Mouse (Mus musculus) kidney, embryonic 14.5 days (tissue): ENCODE measurements at regions not wholly inside any gene's neighbourhood (a gene's known extent, or its start where the extent isn't known, plus 50 kb on each side); places are given as distances from the start of the nearest gene placed in this dataset.

ENCODE experiments used
- ATAC-seq: fragments of 200-750 bp; cut with Nextera tagmentation; 2 replicates; pipeline ENCODE4 v1.8.0; 2017; ENCODE audit warnings: moderate number of reproducible peaks, mild to moderate bottlenecking, moderate TSS enrichment, moderate library complexity; ENCODE audit not compliant: low FRiP score, low TSS enrichment
- H3K27ac ChIP-seq: fragments of 300-500 bp; sonication (generic); 2 replicates; pipeline ENCODE4 v1.5.1; 2014; ENCODE audit warnings: low read depth, mild to moderate bottlenecking, low read length, moderate library complexity, mixed read lengths
- H3K27me3 ChIP-seq: fragments of 300-500 bp; sonication (generic); 2 replicates; pipeline ENCODE4 v1.6.1; 2014; ENCODE audit warnings: mild to moderate bottlenecking, low read length; ENCODE audit not compliant: control insufficient read depth, insufficient read depth
- H3K36me3 ChIP-seq: fragments of 300-500 bp; sonication (generic); 2 replicates; pipeline ENCODE4 v1.6.1; 2014; ENCODE audit warnings: low read length, mixed read lengths; ENCODE audit not compliant: control insufficient read depth, insufficient read depth
- H3K4me1 ChIP-seq: fragments of 300-500 bp; sonication (generic); 2 replicates; pipeline ENCODE4 v1.6.1; 2014; ENCODE audit warnings: low read length, mixed read lengths; ENCODE audit not compliant: control insufficient read depth, insufficient read depth
- H3K4me2 ChIP-seq: fragments of 300-500 bp; sonication (generic); replicated peaks from 2 replicates; pipeline ENCODE4 v1.6.1; 2014; ENCODE audit warnings: low read depth, mild to moderate bottlenecking, low read length
- H3K4me3 ChIP-seq: fragments of 300-500 bp; sonication (generic); 2 replicates; pipeline ENCODE4 v1.5.1; 2014; ENCODE audit warnings: mild to moderate bottlenecking, low read length
- H3K9ac ChIP-seq: fragments of 300-500 bp; sonication (generic); 2 replicates; pipeline ENCODE4 v1.6.1; 2014; ENCODE audit warnings: low read depth, mild to moderate bottlenecking, low read length, moderate library complexity
- H3K9me3 ChIP-seq: fragments of 300-500 bp; sonication (generic); 2 replicates; pipeline ENCODE4 v1.6.1; 2016; ENCODE audit warnings: low read length; ENCODE audit not compliant: control insufficient read depth
- WGBS: fragments of 180-500 bp; shearing (Covaris S2); extraction: QIAGEN DNeasy Blood & Tissue Kit; methylation state at CpG from one replicate; pipeline ENCODE4 v1.1.7; 2014; 5-methylcytosine and 5-hydroxymethylcytosine counted together

DNA sequence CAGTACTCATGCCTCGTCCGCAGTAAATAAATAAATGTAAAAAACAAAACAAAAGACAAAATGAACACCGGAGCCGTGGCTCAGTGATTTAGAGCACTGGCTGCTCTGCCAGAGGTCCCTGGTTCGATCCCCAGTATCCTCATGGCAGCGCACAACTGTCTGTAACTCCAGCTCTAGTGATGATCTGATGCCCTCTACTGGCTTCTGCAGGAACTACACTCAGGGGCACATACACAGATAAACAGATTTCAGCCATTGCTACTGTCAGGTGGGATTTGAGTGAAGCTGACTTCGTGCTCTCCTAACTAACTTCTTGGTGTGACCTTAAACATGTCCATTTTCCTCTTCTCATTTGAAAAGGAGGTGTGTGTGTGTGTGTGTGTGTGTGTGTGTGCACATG lies 82.8 kb upstream of the Vrk1 start:
- Histone ChIP-seq H3K27me3 (no peaks in the 10 kb centered on the region), H3K27ac (no peak overlapping the region), H3K9me3 (peaks cover 3% of the 10 kb centered on the region; the same call in 1 of the 2 replicates), H3K4me3 (no peak overlapping the region), H3K9ac (no peak overlapping the region), H3K4me2 (no peak overlapping the region), H3K4me1 (no peaks in the 10 kb centered on the region), H3K36me3 (no peaks in the 10 kb centered on the region)
- WGBS = 93% methylated on average over 7 of the region's 7 CpGs
- ATAC-seq = no peak

- H3K27me3 ChIP-seq = no peaks in the 10 kb centered on the region
- 43% methylated on average over 12 of the region's 12 CpGs for WGBS
- ATAC-seq = no peak
- H3K27ac ChIP-seq = no peak overlapping the region
- H3K9me3 ChIP-seq = no peaks in the 10 kb centered on the region
- H3K9ac ChIP-seq = no peak overlapping the region
- H3K4me1 ChIP-seq = no peaks in the 10 kb centered on the region
- H3K36me3 ChIP-seq = no peaks in the 10 kb centered on the region
- H3K4me2 ChIP-seq = no peak overlapping the region
- H3K4me3 ChIP-seq = no peak overlapping the region
Observed at GRCm38 (mm10) chr12:105929456-105929921, 80.5 kb upstream of the Vrk1 start.

DNA sequence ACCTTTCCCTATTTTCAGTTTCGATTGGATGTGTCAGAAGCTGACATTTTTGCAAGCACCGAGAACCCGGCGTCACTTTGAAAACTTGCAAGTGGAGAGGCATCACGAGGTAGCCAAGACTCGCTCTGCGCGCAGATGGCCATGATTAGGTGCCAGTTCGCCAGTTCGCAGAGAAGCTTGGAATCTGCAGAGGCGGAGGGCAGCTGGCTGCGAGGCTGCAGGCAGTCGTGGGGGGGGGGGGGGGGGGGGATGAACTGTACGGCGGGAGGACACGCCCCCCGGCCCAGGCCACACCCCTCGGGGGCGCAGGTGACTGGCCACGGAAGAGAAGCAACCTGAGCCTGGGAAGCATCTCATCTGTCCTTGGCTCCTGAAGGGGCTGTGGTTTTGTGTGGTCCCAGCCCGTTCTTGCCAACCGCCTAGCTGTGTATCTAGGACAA lies 74.6 kb upstream of the Vrk1 start:
- no peaks in the 10 kb centered on the region for H3K4me1 ChIP-seq
- peak overlapping the region; percentile 40 for H3K4me2 ChIP-seq
- peak overlapping the region; percentile 15 for H3K4me3 ChIP-seq
- WGBS = 4% methylated on average over 18 of the region's 22 CpGs
- H3K9ac ChIP-seq = no peak overlapping the region
- no peak overlapping the region for H3K27ac ChIP-seq
- peaks cover 5% of the 10 kb centered on the region; the same call in 1 of the 2 replicates for H3K27me3 ChIP-seq
- H3K36me3 ChIP-seq = no peaks in the 10 kb centered on the region
- no peaks in the 10 kb centered on the region for H3K9me3 ChIP-seq
- ATAC-seq = 0 out of 2 replicates have a peak, but pooled peaks have one; percentile 52

DNA sequence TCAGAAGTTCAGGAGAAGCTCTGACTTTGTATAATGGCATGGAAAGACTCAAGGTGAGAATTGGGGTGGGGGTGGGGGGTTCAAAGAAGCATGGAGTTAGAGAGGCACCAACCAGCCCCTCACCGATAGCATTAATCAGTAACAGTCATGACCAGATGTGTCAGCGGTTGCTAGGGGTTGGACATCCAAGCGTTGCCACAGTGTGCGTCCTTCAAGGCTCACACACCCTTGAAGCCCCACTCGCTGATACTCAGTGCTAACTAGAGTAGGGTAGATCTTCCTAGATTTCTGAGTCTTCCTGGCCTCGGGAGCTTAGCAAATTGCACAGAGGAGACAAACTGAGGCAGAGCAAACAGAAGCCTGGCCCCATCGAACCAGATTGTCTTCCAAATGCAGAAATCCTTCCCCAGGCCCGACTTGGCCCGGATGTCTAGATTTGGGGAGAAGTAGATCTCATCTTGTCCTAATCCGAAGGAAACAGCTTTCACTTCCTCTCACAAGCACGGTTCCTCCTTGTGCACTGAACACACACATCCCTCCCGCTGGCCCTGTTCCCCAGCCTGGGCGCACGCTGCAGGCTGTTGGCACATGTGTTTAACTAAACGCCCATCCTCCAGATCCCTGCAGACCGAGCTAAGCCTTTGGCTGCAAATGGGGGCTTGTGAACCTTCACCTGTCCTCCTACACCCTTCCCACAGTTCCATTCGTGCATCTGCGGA lies 73.1 kb upstream of the Vrk1 start:
- ATAC-seq = no peak
- Histone ChIP-seq H3K36me3 (no peaks in the 10 kb centered on the region), H3K9me3 (no peaks in the 10 kb centered on the region), H3K4me3 (no peak overlapping the region), H3K4me2 (no peak overlapping the region), H3K27me3 (peaks cover 5% of the 10 kb centered on the region; the same call in 1 of the 2 replicates), H3K4me1 (no peaks in the 10 kb centered on the region), H3K9ac (no peak overlapping the region), H3K27ac (no peak overlapping the region)
- 84% methylated on average over 18 of the region's 18 CpGs for WGBS

DNA sequence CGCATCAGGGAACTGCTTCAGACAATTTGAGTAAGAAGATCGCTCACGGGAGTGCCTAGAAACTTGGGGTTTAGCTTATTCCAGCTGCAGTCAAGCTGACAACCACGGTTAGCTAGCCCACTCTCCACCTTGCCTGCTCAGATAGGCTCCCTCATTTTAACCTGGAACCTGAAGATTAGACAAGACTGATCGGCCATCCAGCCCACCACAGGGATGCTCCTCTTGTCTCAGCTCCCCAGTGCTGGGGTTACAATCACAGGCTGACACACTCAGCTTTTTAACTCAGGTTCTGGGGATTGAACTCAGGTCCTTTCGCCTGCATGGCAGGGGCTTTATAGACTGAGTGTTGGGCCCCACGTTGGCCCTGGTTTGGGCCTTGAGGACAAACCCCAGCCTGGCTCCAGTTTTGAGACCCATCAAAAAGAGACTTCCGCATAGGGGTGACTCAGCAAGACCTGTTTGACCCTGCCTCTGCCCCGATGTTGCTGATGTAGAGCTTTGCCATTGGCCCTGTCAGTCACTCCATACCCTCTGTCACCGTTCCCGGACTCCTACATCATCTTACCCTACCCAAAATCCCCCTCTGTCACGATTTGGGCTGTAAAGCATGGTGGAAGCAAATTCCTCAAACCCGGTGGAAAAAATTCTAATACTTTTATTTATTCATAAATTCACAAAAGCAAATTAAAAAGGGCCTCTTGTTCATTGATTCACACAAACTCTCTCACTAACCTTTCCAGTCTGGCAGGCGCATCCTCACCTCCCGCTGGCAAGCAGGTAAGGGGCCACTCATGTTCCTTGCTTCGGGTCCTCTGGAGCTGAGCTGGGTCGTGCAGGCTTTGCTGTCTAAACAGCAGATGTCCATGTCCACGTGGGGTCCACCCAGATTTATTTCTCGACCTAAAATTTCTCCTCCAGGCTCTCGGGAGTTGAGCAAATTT lies 67.6 kb upstream of the Vrk1 start:
- H3K27ac ChIP-seq = no peak overlapping the region

DNA sequence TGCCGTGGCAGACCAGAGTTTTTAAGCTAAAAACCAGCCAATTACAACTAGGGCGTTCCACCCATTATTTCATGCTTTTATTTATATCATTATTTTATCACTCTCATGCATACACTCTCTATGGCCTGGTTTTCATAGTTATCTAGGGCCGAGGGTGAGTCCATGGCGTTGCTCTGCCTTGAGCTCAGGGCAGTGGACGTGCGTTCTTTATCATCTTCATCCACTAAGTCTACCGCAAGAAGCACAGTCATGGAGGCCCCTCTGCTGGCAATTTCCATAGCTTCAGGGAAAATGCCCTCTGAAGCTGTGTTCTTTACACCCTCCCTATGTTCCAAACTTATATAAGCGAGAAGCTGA lies 67.0 kb upstream of the Vrk1 start:
- no peak overlapping the region for H3K9ac ChIP-seq
- no peaks in the 10 kb centered on the region for H3K9me3 ChIP-seq
- no peak for ATAC-seq

More for the DNA sequence above, 67.6 kb upstream of the Vrk1 start:
- H3K4me2 ChIP-seq = no peak overlapping the region
- H3K9ac ChIP-seq = no peak overlapping the region
- no peaks in the 10 kb centered on the region for H3K9me3 ChIP-seq
- H3K4me1 ChIP-seq = no peaks in the 10 kb centered on the region
- ATAC-seq = no peak
- H3K27me3 ChIP-seq = no peaks in the 10 kb centered on the region
- H3K36me3 ChIP-seq = no peaks in the 10 kb centered on the region
- no peak overlapping the region for H3K4me3 ChIP-seq
- 68% methylated on average over 20 of the region's 20 CpGs for WGBS

DNA sequence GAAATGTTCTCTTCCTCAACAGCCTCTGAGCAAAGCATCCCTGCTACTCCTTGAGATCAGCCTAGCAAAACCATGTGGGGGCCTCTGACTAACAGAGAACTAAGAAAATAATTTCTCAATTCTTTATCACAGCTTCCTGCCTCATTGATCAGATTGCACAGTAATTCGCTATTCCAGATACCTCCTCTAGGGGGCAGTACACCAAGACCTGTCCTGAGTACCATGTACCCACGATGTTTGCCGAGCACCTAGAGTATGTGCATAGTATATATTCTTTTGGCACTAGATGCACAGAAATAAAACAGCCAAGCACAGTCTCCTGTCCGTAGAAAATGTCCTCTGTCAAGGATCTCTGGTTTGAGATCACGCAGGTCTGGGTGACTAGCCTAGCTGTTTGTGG lies 62.7 kb upstream of the Vrk1 start:
- no peaks in the 10 kb centered on the region for H3K4me1 ChIP-seq
- no peak overlapping the region for H3K4me2 ChIP-seq
- H3K9me3 ChIP-seq = no peaks in the 10 kb centered on the region
- no peaks in the 10 kb centered on the region for H3K27me3 ChIP-seq
- WGBS = 70% methylated on average over 5 of the region's 5 CpGs
- H3K9ac ChIP-seq = no peak overlapping the region
- H3K36me3 ChIP-seq = no peaks in the 10 kb centered on the region
- ATAC-seq = no peak
- H3K27ac ChIP-seq = no peak overlapping the region
- no peak overlapping the region for H3K4me3 ChIP-seq

More for the DNA sequence above, 67.0 kb upstream of the Vrk1 start:
- Histone ChIP-seq H3K27me3 (no peaks in the 10 kb centered on the region), H3K4me3 (no peak overlapping the region), H3K36me3 (no peaks in the 10 kb centered on the region), H3K27ac (no peak overlapping the region), H3K4me2 (no peak overlapping the region), H3K4me1 (no peaks in the 10 kb centered on the region)
- 81% methylated on average over 8 of the region's 8 CpGs for WGBS

DNA sequence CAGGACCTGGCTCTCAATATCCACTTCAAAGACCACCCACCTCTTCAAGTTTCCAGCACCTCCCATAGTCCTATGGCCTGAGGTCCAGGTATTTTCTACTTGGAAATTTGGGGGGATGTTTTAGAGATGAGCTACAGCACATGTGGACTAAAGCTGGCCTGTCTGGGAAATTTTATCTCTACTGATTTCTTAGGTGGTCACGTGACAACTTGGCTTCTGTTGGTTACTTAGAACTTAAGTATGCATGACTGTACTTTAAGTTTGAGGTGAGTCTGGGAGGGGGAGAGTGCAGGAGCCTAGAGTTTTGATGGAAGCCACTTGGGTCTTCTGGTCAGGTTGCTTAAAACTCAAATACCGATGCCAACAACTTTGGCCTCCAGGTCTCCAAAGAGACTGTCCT lies 61.7 kb upstream of the Vrk1 start:
- H3K4me1 ChIP-seq = no peaks in the 10 kb centered on the region
- H3K4me2 ChIP-seq = no peak overlapping the region
- no peak overlapping the region for H3K27ac ChIP-seq
- no peak overlapping the region for H3K4me3 ChIP-seq
- WGBS = 80% methylated on average over 2 of the region's 2 CpGs
- no peak overlapping the region for H3K9ac ChIP-seq
- no peaks in the 10 kb centered on the region for H3K9me3 ChIP-seq
- H3K27me3 ChIP-seq = no peaks in the 10 kb centered on the region
- no peak for ATAC-seq
- no peaks in the 10 kb centered on the region for H3K36me3 ChIP-seq
